Mouse (Mus musculus): ENCODE results near the gene Hvcn1. TPM values are rescaled to one million over a fixed set of nuclear protein-coding genes. Genes with fewer than 3 reads are reported as not detected.

Hvcn1 gene
- total RNA-seq, 2 experiments from 2014 or later, result 0.37 to 0.77 TPM

DNA sequence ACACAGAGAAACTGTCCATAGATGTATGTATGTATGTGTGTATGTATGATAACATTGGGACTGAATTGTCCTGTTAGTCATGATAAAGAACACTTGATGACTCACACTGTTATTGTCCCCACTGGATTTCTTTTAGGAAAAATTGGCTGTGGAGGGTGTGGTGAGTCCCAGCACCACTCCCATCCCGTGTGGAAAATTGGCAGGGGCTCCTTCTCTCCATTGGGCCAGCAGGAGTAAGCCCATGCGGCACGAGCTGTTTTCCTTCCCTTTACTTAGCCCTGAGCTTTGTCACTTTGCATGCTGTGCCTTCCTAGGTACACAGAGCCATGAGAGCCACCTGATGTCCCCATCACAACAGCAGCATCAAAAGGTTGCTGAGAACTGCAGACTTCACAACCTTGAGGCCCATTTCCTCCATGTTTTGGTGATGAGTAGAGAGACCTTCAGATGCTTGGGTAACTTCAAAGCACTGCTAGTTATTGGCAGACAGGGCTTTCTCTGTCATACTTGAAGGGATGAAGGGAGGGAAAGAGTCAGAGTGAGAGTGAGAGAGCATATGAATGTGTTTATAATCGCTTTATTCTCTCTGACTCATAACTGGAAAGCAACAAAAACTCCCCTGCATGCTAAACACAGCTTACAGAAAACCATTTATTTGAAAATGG, 81.7 kb downstream of the Hvcn1 start:
- intact Hi-C loops (cut with DNase I), result no loop called here
- DNase-seq, result no peak

DNA sequence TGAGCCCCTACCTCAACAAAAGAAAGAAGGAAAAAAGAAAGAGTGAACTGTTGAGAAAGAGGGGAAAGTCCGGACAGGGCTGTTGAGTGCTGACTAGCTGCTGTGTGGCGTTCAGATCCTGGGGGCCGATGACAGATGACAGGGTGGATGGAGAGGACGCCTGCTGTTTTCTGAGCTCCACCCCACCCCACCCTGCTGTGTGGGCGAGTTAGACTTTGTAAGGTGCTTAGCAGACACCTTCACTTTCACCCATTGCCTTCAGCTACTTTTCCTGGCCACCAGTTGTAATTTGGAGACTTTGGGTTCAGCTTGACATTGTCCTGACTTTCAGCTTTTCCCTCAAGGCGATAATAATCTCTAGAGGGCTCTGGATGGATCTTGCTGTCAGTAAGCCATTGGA, 84.5 kb downstream of the Hvcn1 start:
- no peak for DNase-seq
- intact Hi-C loops (cut with DNase I), result no loop called here

Other genes with a start within 250 kb of the Hvcn1 start
- gene Cux2, start 156.7 kb upstream of the Hvcn1 start, total RNA-seq (2021), result 1 to 10 TPM; 1.9 to 2.3 TPM
- gene Myl2, start 105.9 kb upstream of the Hvcn1 start, total RNA-seq (2021), result 1,000 to 10,000 TPM in 1 of 2 experiments, 100 to 1,000 TPM in 1; 404 to 1,700 TPM
- not detected for gene Ccdc63, start 66.0 kb upstream of the Hvcn1 start, total RNA-seq (2021)
- gene Ppp1cc, start 48.5 kb upstream of the Hvcn1 start, total RNA-seq (2021), result 100 to 1,000 TPM; 138 to 139 TPM
- gene Tctn1, start 57.7 kb downstream of the Hvcn1 start, total RNA-seq (2021), result 1 to 10 TPM; 1.6 to 2.2 TPM
- 100 to 1,000 TPM in 1 of 2 experiments, 10 to 100 TPM in 1; 93.8 to 103 TPM for gene Pptc7, start 77.6 kb downstream of the Hvcn1 start, total RNA-seq (2021)
- under 1 TPM; 0.42 to 0.54 TPM for gene Rad9b, start 147.4 kb downstream of the Hvcn1 start, total RNA-seq (2021)
- 10 to 100 TPM; 36.2 to 41.3 TPM for gene Vps29, start 147.6 kb downstream of the Hvcn1 start, total RNA-seq (2021)
- 10 to 100 TPM; 22.4 to 23.8 TPM for gene Gpn3, start 165.1 kb downstream of the Hvcn1 start, total RNA-seq (2021)
- gene Fam216a, start 165.6 kb downstream of the Hvcn1 start, total RNA-seq (2021), result 1 to 10 TPM; 4.2 to 6.5 TPM
- gene Arpc3, start 185.1 kb downstream of the Hvcn1 start, total RNA-seq (2021), result 10 to 100 TPM; 47.2 to 51.2 TPM
- 10 to 100 TPM; 11.3 to 13.2 TPM for gene Anapc7, start 214.9 kb downstream of the Hvcn1 start, total RNA-seq (2021)